Mouse (Mus musculus): ENCODE data around the gene Slc35b2. TPM values are rescaled to one million over a fixed set of nuclear protein-coding genes. Genes with fewer than 3 reads are reported as not detected.

Slc35b2 gene
- polyA plus RNA-seq, 1 experiment from 2014 or later = 121 TPM

DNA sequence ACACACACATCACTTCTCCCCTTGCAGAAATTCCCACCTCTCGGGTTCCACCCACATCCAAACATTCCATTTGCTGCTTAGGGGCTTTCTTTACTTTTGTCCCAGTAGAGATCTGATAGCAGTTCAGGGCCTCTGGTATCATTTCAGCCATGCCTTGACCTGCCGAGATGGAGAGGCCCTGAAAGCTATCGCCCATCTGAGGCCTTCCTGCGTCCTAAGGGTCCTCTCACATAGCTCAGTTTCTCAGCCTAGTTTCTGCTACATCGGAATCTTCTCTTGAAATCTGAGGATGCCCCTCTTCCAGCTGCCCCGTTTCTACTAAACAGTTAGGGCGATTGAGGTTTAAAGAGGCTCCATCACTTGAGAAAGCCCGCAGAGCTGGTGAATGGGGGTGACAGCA, 30.5 kb downstream of the Slc35b2 start:
- 39% methylated on average over 8 of the region's 8 CpGs for WGBS
- Histone ChIP-seq H3K27ac (peak overlapping the region; percentile 88; the same call in 1 of the 2 replicates), H3K4me3 (peak overlapping the region; percentile 69), H3K9me3 (no peaks in the 10 kb centered on the region), H3K36me3 (peaks cover 8% of the 10 kb centered on the region; the same call in 1 of the 2 replicates), H3K27me3 (ENCODE audit: insufficient read depth, poor library complexity, severe bottlenecking) (peaks cover 60% of the 10 kb centered on the region), H3K4me1 (replicated peaks) (peaks cover 84% of the 10 kb centered on the region)
- no peak for DNase-seq (ENCODE audit: low spot score)

DNA sequence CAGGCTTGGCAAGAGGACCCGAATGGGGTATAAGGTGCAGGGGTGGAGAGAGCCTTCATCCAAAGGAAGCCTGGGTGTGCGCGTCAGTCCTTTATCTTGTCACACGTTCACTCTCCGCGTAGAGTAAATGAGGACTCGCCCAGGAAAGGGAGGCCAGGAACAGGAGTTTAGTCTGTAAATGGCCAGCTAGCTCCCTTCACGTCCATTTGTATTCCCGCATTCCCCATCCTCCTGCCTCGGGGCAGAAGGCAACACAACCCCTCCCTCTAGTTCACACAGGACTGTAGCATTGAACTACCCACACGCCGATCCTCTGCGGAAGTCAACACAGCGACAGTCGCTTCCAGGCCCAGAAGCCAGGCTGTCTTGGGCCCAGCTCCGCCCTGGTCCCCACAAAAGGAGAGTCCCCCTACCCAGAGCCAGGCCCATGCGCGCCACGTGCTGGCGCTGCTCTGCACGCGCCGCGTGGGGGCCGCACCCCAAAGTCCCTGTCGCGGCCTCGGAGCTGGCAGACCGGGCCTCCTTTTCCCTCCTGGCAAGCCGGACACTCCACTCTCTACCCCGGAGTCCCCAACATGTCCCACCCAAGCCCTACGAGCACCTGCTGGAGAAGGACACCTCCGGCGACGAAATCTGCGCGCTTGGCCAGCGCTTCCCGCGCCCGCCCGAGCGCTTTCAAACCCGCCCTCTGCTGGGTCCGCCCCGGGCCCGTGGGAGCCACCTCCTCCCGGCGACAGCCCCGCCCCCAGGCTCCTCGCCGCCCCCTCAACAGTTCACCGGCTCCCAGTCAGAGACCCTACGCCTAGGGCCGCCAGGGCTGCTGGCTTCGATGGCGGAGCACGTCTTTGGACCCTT, 31.4 kb downstream of the Slc35b2 start:
- Histone ChIP-seq H3K27ac (peak overlapping the region; percentile 88), H3K4me1 (replicated peaks) (peaks cover 93% of the 10 kb centered on the region), H3K36me3 (no peaks in the 10 kb centered on the region), H3K4me3 (peak overlapping the region; percentile 69), H3K27me3 (ENCODE audit: insufficient read depth, poor library complexity, severe bottlenecking) (peaks cover 69% of the 10 kb centered on the region), H3K9me3 (no peaks in the 10 kb centered on the region)
- 2% methylated on average over 58 of the region's 58 CpGs for WGBS
- peak; percentile 76 for DNase-seq (ENCODE audit: low spot score)

DNA sequence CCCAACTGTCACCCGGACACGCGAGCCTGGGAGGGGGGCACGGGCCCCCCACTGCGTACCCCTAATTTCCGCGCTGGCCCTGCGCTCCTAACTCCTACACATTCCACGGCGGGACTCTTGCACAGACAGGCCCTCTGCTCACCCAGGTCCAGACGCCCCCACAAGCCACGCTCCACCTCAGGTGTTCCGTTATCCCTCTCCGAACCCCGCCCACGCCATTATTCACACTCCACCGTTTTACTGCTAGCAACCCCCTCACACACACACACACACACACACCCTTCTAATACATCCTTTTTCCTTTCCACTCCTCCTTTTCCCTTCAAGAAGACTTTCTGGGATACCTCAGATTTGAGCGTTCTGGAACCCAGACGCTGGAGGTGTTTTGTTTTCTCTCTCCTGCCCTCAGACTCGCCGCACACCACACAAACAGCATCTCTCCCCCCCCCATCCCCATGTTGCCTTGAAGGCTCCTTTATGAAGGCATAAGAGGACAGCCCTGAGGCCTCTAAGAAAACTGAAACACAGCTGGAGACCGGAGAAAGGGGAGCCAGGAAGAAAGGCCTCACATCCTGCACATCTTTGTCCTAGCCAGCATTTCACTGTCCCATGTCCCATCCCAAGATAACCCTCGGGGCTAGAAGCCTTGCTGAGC, 32.2 kb downstream of the Slc35b2 start:
- H3K4me1 ChIP-seq (replicated peaks) = peaks cover 97% of the 10 kb centered on the region
- no peaks in the 10 kb centered on the region for H3K9me3 ChIP-seq
- H3K36me3 ChIP-seq = no peaks in the 10 kb centered on the region
- peaks cover 77% of the 10 kb centered on the region for H3K27me3 ChIP-seq (ENCODE audit: insufficient read depth, poor library complexity, severe bottlenecking)
- H3K4me3 ChIP-seq = peak overlapping the region; percentile 69
- 2% methylated on average over 23 of the region's 23 CpGs for WGBS
- H3K27ac ChIP-seq = peak overlapping the region; percentile 88
- no peak for DNase-seq (ENCODE audit: low spot score)

DNA sequence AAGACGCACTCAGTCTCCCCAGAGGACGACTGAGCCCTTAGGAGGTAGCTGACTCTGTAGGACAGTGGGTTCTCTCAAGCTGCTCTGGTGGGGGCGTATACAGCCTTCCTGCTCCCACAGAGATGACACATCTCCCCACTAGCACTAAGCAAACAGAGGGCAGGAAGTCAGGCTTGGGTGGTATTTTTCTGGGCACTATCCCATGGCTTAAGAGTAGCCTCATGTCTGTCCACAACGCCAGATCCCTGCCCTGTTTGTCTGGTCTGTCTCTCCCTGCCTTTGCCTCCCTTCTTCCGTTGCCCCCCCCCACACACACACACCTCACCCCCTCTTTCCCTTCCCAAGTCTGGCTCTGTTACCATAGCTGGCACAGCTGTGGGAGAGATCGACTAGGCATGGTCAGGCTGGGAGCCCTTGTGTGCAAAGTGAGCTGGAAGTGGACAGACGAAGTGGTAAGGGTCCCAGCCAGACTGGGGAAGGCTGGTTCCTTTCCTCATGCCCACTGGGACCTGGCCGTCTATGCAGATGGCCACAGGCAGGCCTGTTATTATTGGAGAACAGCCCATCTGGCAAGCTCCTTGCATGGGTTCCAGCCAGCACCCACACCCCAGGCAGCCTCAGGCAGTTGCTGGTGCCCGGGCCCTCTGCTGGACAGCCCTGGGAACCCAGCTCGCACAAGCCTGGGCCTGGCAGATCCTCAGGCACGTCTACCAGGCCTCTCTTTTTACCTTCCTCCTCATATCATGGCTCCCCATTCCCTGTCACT, 33.1 kb downstream of the Slc35b2 start:
- Histone ChIP-seq H3K9me3 (no peaks in the 10 kb centered on the region), H3K4me1 (replicated peaks) (peaks cover 97% of the 10 kb centered on the region), H3K27ac (peak overlapping the region; percentile 88), H3K27me3 (ENCODE audit: insufficient read depth, poor library complexity, severe bottlenecking) (peaks cover 86% of the 10 kb centered on the region), H3K36me3 (no peaks in the 10 kb centered on the region), H3K4me3 (peak overlapping the region; percentile 5; the same call in 1 of the 2 replicates)
- 22% methylated on average over 11 of the region's 11 CpGs for WGBS
- peak; percentile 62 for DNase-seq (ENCODE audit: low spot score)

DNA sequence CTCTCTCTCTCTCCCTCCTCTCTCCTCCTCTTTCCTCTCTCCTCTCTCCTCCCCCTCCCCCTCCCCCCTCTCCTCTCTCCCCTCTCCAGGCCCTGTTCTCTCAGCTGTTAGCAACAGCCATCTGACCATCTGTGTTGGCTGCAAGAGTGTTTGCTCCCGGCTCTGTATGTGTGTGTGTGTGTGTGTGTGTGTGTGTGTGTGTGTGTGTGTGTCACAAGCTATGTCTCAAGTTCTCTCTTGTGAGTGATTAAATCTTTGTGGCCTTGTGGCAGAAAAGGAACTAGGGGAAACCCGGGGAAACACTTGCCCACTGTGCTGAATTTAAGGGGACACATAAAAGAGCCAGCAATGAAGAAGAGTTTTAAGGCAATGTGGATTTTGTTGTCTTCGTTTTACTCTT, 34.1 kb downstream of the Slc35b2 start:
- peak; percentile 57 for DNase-seq (ENCODE audit: low spot score)
- H3K9me3 ChIP-seq = no peaks in the 10 kb centered on the region
- H3K27me3 ChIP-seq (ENCODE audit: insufficient read depth, poor library complexity, severe bottlenecking) = peaks cover 93% of the 10 kb centered on the region
- 49% methylated on average over 3 of the region's 3 CpGs for WGBS
- H3K27ac ChIP-seq = no peak overlapping the region; the same call in 1 of the 2 replicates
- no peak overlapping the region for H3K4me3 ChIP-seq
- peaks cover 94% of the 10 kb centered on the region for H3K4me1 ChIP-seq (replicated peaks)
- H3K36me3 ChIP-seq = no peaks in the 10 kb centered on the region

DNA sequence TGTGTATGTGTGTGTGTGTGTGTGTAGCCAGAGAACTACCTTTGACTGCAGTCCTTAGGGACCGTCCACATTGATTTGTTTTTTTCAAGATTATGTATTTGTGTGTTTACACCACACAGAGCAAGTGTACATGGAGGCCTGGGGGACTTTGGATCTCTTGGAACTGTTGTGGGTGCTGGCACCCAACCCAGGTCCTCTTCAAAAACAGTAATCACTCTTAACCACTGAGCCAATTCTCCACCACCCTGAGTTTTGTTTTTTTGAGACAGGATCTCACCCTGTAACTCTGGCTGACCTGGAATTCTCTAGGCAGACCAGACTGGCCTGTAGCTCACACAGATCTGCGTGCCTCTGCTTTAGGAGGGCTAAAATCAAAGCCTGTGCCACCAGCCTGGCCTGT, 34.7 kb downstream of the Slc35b2 start:
- DNase-seq (ENCODE audit: low spot score) = no peak
- H3K4me3 ChIP-seq = no peak overlapping the region
- H3K9me3 ChIP-seq = no peaks in the 10 kb centered on the region
- 0 out of 2 replicates have a peak overlapping the region, but pooled peaks have one; percentile 46 for H3K27ac ChIP-seq
- H3K36me3 ChIP-seq = no peaks in the 10 kb centered on the region
- WGBS = 89% methylated on average over 2 of the region's 2 CpGs
- peaks cover 93% of the 10 kb centered on the region for H3K27me3 ChIP-seq (ENCODE audit: insufficient read depth, poor library complexity, severe bottlenecking)
- H3K4me1 ChIP-seq (replicated peaks) = peaks cover 88% of the 10 kb centered on the region

DNA sequence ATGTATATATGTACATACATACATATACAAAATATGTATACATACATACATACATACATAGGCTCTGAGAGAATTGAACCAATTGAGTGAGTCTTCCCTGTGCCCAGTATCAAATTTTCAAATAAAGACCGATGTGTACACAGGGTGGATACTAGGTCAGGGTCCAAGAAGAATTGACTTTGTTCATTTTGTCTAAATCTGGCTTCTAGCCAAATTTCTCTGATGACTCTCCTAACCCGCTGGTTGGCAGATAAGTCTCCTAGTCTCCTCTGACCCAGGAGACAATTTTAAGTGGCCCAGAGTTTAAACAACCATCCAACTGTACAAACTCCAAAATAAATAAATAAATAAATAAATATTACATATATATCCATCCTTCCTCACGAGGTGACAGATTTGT, 35.2 kb downstream of the Slc35b2 start:
- 58% methylated on average over 3 of the region's 3 CpGs for WGBS
- H3K4me1 ChIP-seq (replicated peaks) = peaks cover 83% of the 10 kb centered on the region
- peaks cover 93% of the 10 kb centered on the region for H3K27me3 ChIP-seq (ENCODE audit: insufficient read depth, poor library complexity, severe bottlenecking)
- no peaks in the 10 kb centered on the region for H3K9me3 ChIP-seq
- no peak for DNase-seq (ENCODE audit: low spot score)
- peak overlapping the region; percentile 85; the same call in 1 of the 2 replicates for H3K27ac ChIP-seq
- peak overlapping the region; percentile 57 for H3K4me3 ChIP-seq
- no peaks in the 10 kb centered on the region for H3K36me3 ChIP-seq

DNA sequence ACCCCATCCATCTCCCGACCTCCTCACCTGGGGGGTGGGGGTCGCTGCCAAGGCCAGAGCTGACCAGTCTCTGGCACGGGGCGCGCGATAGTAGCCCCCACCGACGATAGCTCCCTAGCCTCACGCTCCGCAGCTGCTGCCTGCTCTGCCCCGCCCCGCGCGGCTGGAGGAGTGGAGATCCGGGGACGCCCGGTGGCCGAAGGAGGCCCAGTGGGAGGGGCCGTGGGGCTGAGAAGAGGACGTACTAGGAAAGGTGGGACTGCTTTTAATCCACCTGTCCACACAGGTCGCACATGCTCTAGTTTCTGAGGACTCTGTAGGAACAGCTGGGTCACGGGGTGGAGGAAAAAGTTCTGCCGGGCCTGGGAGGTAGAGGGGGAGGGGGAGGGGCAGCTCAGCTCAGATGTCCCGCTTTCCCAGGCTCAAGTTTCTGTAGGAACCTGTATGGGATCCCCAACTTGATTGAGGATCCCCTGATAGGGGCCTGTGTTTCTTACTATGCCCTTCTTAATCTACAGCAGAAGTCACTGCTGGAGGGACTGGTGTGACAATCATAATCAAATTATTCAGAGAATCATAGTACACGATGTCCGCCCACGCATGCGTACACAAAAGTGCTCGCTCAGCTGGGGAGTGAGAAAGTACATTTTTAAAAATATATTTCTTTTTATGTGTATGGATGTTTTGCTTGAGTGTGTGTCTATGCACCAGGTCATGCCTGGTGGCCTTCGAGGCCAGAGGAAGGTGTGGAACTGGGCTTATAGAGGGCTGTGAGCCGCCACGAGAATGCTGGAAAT, 36.0 kb downstream of the Slc35b2 start, which contains the start of gene Slc29a1:
Slc29a1 (minus strand) TSS at position 161 of the 797 bp plus-strand sequence.
- peak within 1 kb of the TSS; percentile 57 for H3K4me3 ChIP-seq
- H3K27me3 ChIP-seq (ENCODE audit: insufficient read depth, poor library complexity, severe bottlenecking) = peaks cover 87% of the 10 kb centered on the region
- H3K36me3 ChIP-seq = no peaks in the 10 kb centered on the region
- WGBS = 14% methylated on average over 32 of the region's 32 CpGs
- H3K4me1 ChIP-seq (replicated peaks) = peaks cover 75% of the 10 kb centered on the region
- DNase-seq (ENCODE audit: low spot score) = peak; percentile 59
- H3K27ac ChIP-seq = peak within 1 kb of the TSS; percentile 85
- no peaks in the 10 kb centered on the region for H3K9me3 ChIP-seq

DNA sequence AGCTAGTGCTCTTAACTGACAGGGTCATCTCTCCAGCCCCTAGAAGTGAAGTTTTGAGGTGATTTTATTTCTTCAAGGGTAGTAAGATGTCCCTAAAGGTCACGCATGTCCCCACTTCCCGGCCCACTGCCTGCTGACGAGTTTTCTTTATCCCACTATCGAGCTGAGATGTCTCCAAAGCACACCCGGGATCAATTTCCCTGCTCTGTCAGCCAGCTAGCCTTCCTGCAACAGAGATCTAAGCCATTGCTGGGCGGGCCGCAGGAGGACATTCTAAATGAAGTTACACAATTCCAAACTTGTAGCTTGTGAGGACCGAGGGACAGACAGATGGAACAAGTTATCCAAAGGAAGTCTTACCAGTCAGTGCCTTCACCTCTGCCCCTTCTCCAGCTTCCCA, 36.6 kb downstream of the Slc35b2 start:
- DNase-seq (ENCODE audit: low spot score) = peak; percentile 34
- Histone ChIP-seq H3K27ac (0 out of 2 replicates have a peak overlapping the region, but pooled peaks have one; percentile 85), H3K36me3 (no peaks in the 10 kb centered on the region), H3K4me3 (peak overlapping the region; percentile 57; the same call in 1 of the 2 replicates), H3K4me1 (replicated peaks) (peaks cover 69% of the 10 kb centered on the region), H3K27me3 (ENCODE audit: insufficient read depth, poor library complexity, severe bottlenecking) (peaks cover 81% of the 10 kb centered on the region), H3K9me3 (no peaks in the 10 kb centered on the region)
- WGBS = 40% methylated on average over 8 of the region's 8 CpGs

DNA sequence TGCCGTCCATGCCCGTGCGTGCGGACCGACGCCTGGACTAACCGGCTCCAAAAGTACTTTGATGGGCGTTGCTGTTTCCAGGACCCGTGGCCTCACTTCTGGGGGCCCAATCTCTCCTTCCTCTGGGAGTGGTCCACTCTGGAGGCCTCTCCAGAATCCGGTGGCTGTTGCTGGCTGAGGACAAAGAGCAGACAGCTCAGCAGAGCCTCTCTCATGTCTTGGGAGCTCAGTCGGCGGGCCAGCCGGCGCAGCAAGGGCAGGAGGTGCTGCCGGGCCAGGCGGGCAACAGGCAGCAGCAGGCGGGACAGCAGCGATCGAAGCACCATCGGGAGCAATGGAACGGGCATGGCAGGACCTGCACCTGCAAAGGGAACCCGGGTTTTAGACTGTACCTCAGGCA, 37.7 kb downstream of the Slc35b2 start:
- WGBS = 9% methylated on average over 22 of the region's 22 CpGs
- Histone ChIP-seq H3K4me1 (replicated peaks) (peaks cover 58% of the 10 kb centered on the region), H3K9me3 (no peaks in the 10 kb centered on the region), H3K4me3 (peak overlapping the region; percentile 29), H3K27ac (peak overlapping the region; percentile 85), H3K27me3 (ENCODE audit: insufficient read depth, poor library complexity, severe bottlenecking) (peaks cover 71% of the 10 kb centered on the region), H3K36me3 (no peaks in the 10 kb centered on the region)
- peak; percentile 46 for DNase-seq (ENCODE audit: low spot score)

DNA sequence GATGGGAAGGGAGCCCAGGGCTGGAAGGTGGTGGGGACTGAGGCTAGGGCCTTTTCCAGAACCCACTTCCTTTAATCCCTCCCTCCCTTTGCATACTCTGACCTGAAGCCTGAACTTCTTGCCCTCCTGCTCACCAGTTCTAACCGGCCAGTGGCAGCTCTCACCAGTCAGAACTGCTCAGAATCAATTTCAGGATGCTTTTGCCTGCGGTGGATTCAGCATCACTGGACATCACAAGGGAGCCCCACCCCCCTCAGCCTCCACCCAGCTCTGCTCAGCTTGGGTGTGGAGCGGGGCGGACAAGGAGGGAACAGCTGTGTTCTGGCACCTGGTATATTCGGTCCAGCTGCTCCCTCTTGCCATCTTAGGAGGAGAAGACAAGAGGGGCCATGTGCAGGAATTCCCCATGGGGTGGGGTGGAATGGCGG, 38.2 kb downstream of the Slc35b2 start, which contains the start of gene Mymx:
Mymx (minus strand) TSS at position 226 of the 428 bp plus-strand sequence.
- H3K4me3 ChIP-seq = peak within 1 kb of the TSS; percentile 29
- H3K36me3 ChIP-seq = no peaks in the 10 kb centered on the region
- peak within 1 kb of the TSS; percentile 85 for H3K27ac ChIP-seq
- WGBS = 30% methylated on average over 6 of the region's 6 CpGs
- peaks cover 65% of the 10 kb centered on the region for H3K27me3 ChIP-seq (ENCODE audit: insufficient read depth, poor library complexity, severe bottlenecking)
- H3K9me3 ChIP-seq = no peaks in the 10 kb centered on the region
- peaks cover 53% of the 10 kb centered on the region for H3K4me1 ChIP-seq (replicated peaks)
- DNase-seq (ENCODE audit: low spot score) = peak; percentile 72

DNA sequence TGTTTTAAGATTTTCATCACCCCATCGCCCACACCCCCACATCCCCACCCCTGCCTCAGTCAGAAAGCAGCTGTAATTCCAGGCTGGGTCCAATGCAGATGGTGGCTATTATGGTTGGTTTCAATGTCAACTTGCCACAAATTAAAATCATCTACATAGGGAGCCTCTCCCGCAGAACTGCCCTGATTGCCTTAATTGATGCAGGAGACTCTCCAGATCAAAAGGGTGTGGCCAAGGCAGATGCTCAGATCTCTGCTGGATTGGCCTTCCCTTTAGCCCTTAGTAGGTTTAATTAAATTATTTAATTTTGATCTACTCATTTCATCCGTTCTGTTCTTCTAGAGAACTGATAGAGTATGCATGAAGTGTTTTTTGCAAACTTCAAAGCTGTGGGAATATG, 39.3 kb downstream of the Slc35b2 start:
- peaks cover 55% of the 10 kb centered on the region for H3K27me3 ChIP-seq (ENCODE audit: insufficient read depth, poor library complexity, severe bottlenecking)
- H3K27ac ChIP-seq = no peak overlapping the region
- H3K36me3 ChIP-seq = no peaks in the 10 kb centered on the region
- H3K4me1 ChIP-seq (replicated peaks) = peaks cover 42% of the 10 kb centered on the region
- H3K9me3 ChIP-seq = no peaks in the 10 kb centered on the region
- no peak overlapping the region for H3K4me3 ChIP-seq
- DNase-seq (ENCODE audit: low spot score) = no peak
- WGBS = 87% methylated on average over 3 of the region's 3 CpGs

Data from hindbrain, embryonic 10.5 days (tissue).